Mouse (Mus musculus) liver, adult (tissue): Measurements from ENCODE around the gene Zbtb17.

Source experiments
- GATA4 ChIP-seq: IDR thresholded peaks from 2 replicates; pipeline ENCODE4 v1.6.1; 2014; ENCODE audit warnings: mild to moderate bottlenecking, low read length; ENCODE audit not compliant: insufficient replicate concordance

The Zbtb17 gene

DNA sequence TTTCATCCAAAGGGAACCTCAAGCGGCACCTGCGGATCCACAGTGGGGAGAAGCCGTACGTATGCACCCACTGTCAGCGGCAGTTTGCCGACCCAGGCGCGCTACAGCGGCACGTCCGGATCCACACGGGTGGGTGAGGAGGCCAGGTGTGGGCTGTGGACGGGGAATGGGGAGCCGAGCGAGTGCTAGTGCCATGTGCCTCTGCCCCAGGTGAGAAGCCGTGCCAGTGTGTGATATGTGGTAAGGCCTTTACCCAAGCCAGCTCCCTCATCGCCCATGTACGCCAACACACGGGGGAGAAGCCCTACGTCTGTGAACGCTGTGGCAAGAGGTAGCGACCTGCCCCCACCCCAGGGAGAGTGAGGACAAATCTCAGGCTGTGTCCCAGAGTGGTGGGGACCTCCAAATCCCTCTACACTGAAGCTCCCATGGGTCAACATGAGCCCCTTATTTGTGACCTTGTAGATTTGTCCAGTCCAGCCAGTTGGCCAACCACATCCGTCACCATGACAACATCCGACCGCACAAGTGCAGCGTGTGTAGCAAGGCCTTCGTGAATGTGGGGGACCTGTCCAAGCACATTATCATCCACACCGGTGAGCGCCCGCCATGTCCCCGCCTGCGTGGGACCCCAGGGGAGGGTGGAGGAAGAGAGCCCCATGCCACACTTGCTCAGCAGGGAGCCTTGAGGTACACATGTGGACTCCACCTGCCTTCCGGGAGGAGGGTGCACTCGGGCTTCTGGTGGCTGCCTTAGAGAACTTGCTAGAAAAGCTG, 21.2 kb downstream of the Zbtb17 start:
- no peak for TF ChIP-seq GATA4

GRCm38 (mm10) chr4:141466289-141466795, 21.9 kb downstream of the Zbtb17 start:
- no peak for TF ChIP-seq GATA4

- TF ChIP-seq GATA4, result no peak
Measured at GRCm38 (mm10) chr4:141466844-141467580, 22.6 kb downstream of the Zbtb17 start.

DNA sequence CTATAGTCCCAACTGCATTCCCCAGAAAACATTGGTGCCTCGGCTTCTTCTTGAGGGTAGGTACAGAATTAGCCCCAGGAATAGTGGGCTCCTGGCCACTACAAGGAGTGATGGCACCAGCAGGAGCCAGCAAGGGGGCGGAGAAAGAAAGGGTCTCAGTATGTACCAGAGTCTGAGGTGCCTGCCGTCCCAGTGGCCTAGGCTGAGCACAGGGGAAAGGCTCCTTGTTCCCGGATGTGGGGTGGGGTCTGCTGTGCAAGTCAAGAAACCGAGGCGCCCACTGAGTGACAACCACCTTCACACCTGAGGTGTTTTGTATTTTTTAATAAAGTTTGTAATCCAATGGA, 23.1 kb downstream of the Zbtb17 start:
- no peak for TF ChIP-seq GATA4

GRCm38 (mm10) chr4:141468576-141468975, 24.1 kb downstream of the Zbtb17 start:
- no peak for TF ChIP-seq GATA4

- no peak for TF ChIP-seq GATA4
Measured at GRCm38 (mm10) chr4:141469343-141469742, 24.9 kb downstream of the Zbtb17 start.

- TF ChIP-seq GATA4, result no peak
Measured at GRCm38 (mm10) chr4:141471491-141471890, 27.0 kb downstream of the Zbtb17 start.

- TF ChIP-seq GATA4, result no peak
Measured at GRCm38 (mm10) chr4:141472641-141473321, 28.3 kb downstream of the Zbtb17 start.

- no peak for TF ChIP-seq GATA4
Measured at GRCm38 (mm10) chr4:141474431-141474830, 30.0 kb downstream of the Zbtb17 start.

DNA sequence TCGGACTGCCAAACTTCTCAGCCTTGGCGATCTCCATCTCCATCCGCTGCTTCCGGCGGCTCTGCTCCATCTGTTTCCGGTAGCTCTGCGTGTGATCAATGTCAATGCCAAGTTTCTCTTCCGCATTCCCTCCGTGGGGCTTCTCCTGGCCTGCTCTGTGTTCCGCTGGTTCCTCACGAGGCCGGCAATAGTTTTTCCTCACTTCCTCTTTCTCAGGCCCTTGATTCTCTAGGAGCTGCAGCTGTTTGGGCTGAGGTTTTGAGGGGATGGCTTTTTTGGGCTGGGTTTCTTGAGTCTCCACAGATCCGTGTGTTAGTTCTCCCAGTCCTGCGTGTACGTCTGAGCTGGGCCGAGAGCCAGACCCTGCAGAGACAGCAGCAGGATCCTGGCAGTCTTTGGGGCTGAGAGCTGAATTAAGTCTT, 33.2 kb downstream of the Zbtb17 start:
- TF ChIP-seq GATA4, result no peak

GRCm38 (mm10) chr4:141478225-141478624, 33.8 kb downstream of the Zbtb17 start:
- no peak for TF ChIP-seq GATA4

GRCm38 (mm10) chr4:141478794-141479193, 34.3 kb downstream of the Zbtb17 start:
- TF ChIP-seq GATA4, result no peak

- no peak for TF ChIP-seq GATA4
Measured at GRCm38 (mm10) chr4:141479411-141479810, 35.0 kb downstream of the Zbtb17 start.

GRCm38 (mm10) chr4:141484071-141484470, 39.6 kb downstream of the Zbtb17 start:
- TF ChIP-seq GATA4, result no peak

GRCm38 (mm10) chr4:141487581-141487980, 43.1 kb downstream of the Zbtb17 start:
- TF ChIP-seq GATA4, result no peak

DNA sequence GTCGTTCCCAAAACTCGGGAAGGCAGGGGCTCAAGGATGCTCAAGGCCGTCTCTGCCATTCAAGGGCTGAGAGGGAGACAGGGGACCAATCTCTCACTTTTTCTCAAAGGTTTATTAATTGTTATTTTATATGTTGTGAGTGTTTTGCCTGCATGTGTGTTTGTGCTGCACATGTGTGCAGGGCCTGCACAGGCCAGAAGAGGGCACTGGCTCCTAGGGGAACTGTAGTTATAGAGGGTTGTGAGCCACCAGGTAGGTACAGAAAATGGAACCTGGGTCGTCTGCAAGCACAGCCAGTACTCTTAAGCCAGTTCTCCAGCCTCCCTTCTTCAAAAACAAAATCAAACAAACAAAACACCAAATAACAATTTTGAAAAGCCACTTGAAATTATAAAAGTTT, 44.2 kb downstream of the Zbtb17 start:
- no peak for TF ChIP-seq GATA4
